Mouse (Mus musculus) heart, embryonic 16.5 days (tissue): Measurements from ENCODE around the gene Smyd2. TPM values are rescaled to one million over a fixed set of nuclear protein-coding genes. Genes with fewer than 3 reads are reported as not detected.
A peak's percentile ranks its signal among the peaks of the same experiment; 100 is the strongest.

ENCODE experiments used
- ATAC-seq: fragments of 200-750 bp; cut with Nextera tagmentation; replicated peaks from 2 replicates; pipeline ENCODE4 v1.8.0; 2017; ENCODE audit warnings: moderate number of reproducible peaks; ENCODE audit not compliant: insufficient read depth, low FRiP score; ENCODE audit errors: extremely low read depth
- H3K27ac ChIP-seq: fragments of 300-500 bp; sonication (generic); 2 replicates; pipeline ENCODE4 v1.5.1; 2014; ENCODE audit warnings: mild to moderate bottlenecking, low read length, control low read depth, moderate library complexity
- H3K27me3 ChIP-seq: fragments of 300-500 bp; sonication (generic); 2 replicates; pipeline ENCODE4 v1.6.1; 2014; ENCODE audit warnings: low read length, mixed read lengths; ENCODE audit not compliant: control insufficient read depth, insufficient read depth
- H3K36me3 ChIP-seq: fragments of 300-500 bp; sonication (generic); 2 replicates; pipeline ENCODE4 v1.6.1; 2014; ENCODE audit not compliant: control insufficient read depth, insufficient read depth
- H3K4me1 ChIP-seq: fragments of 300-500 bp; sonication (generic); 2 replicates; pipeline ENCODE4 v1.6.1; 2014; ENCODE audit warnings: low read length, mixed read lengths; ENCODE audit not compliant: control insufficient read depth, insufficient read depth
- H3K4me2 ChIP-seq: fragments of 300-500 bp; sonication (generic); 2 replicates; pipeline ENCODE4 v1.6.1; 2014; ENCODE audit warnings: low read depth, mild to moderate bottlenecking, control low read depth, low read length
- H3K4me3 ChIP-seq: fragments of 300-500 bp; sonication (generic); 2 replicates; pipeline ENCODE4 v1.5.1; 2014; ENCODE audit warnings: mild to moderate bottlenecking, control low read depth, low read length
- H3K9ac ChIP-seq: fragments of 300-500 bp; sonication (generic); 2 replicates; pipeline ENCODE4 v1.6.1; 2014; ENCODE audit warnings: low read length, control low read depth
- H3K9me3 ChIP-seq: fragments of 300-500 bp; sonication (generic); replicated peaks from 2 replicates; pipeline ENCODE4 v1.6.1; 2016; ENCODE audit warnings: low read length; ENCODE audit not compliant: control insufficient read depth
- WGBS: fragments of 180-500 bp; shearing (Covaris S2); extraction: QIAGEN DNeasy Blood & Tissue Kit; methylation state at CpG from one replicate; pipeline ENCODE4 v1.1.7; 2014; 5-methylcytosine and 5-hydroxymethylcytosine counted together
- polyA plus RNA-seq: library from polyadenylated mRNA; unstranded; fragments of >200 nt; fragmentation: Nextera tagmentation; extraction: Ambion mirVana; gene quantifications from 2 replicates; pipeline ENCODE4 v1.2.1, GENCODE M21; 2015

The Smyd2 gene
- polyA plus RNA-seq, 1 experiment from 2014 or later, result 244 TPM

DNA sequence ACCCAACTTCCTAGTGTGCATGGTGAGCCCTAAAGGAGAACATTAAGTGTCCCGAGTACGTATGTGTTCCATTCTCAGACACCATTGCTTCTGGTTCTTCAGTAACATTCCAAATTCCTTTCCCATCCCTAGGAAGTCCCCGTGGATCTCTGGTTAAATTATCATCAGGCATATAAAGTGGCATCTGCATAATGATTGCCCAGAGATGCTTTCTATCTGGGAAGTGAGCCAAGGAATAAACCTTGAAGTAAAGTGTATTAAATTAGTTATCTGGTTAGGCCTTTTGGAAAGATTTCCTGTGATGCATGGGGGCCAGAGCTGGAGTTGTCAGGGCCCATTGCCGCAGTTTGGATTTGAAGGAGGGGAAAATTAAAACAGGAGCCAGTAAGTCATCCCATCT, 50.1 kb downstream of the Smyd2 start:
- no peaks in the 10 kb centered on the region for H3K9me3 ChIP-seq
- 73% methylated on average over 4 of the region's 4 CpGs for WGBS
- no peaks in the 10 kb centered on the region for H3K27me3 ChIP-seq
- H3K4me3 ChIP-seq, result no peak overlapping the region
- H3K4me1 ChIP-seq, result peaks cover 38% of the 10 kb centered on the region
- H3K9ac ChIP-seq, result no peak overlapping the region
- H3K36me3 ChIP-seq, result peaks cover 14% of the 10 kb centered on the region
- H3K4me2 ChIP-seq, result no peak overlapping the region
- no peak for ATAC-seq
- H3K27ac ChIP-seq, result no peak overlapping the region

DNA sequence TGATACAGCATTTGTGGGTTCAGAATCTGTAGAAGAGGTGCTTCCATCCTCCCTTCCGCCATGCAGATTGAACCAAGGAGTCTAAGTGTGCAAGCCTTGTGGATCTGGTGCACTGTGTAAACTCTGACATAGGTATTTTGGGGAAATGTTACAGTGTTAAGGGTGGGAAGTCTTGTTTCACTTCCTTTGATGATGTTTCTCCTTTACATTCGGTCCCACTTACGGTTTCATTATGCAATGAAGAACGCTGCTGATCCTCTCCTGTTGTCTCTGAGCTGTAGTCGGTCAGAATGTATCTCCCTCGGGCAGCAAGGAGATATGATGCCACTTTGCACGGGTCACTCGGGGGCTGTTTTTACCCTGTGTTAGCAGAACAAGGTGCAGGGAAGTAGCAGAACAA, 50.5 kb downstream of the Smyd2 start:
- Histone ChIP-seq H3K9ac (no peak overlapping the region), H3K27ac (no peak overlapping the region), H3K27me3 (no peaks in the 10 kb centered on the region), H3K36me3 (peaks cover 14% of the 10 kb centered on the region), H3K4me2 (no peak overlapping the region), H3K4me1 (peaks cover 38% of the 10 kb centered on the region), H3K9me3 (no peaks in the 10 kb centered on the region), H3K4me3 (no peak overlapping the region)
- no peak for ATAC-seq
- WGBS, result 77% methylated on average over 8 of the region's 8 CpGs

DNA sequence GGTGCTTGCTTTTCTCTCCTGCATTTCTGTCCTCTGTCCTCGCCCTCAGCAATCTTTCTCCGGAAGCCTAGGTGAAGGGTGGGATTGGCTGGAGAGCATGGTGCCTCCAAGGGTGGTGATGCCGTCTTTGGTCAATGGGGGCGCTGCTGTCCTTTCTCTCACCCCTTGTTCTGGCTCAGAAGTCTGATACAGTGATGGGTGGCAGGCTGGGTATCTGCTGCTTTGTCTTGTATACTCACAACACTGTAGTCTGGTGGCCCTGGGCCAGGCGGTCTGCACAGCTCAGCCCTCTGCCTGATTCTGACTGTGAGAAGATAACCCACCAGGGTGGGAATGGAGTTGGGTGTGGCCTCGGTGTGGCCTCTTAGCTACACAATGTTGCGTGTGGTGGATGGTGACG, 51.6 kb downstream of the Smyd2 start:
- Histone ChIP-seq H3K27me3 (no peaks in the 10 kb centered on the region), H3K4me1 (peaks cover 36% of the 10 kb centered on the region), H3K9me3 (no peaks in the 10 kb centered on the region), H3K36me3 (peaks cover 16% of the 10 kb centered on the region), H3K4me2 (no peak overlapping the region), H3K27ac (no peak overlapping the region), H3K9ac (no peak overlapping the region), H3K4me3 (no peak overlapping the region)
- 83% methylated on average over 8 of the region's 8 CpGs for WGBS
- no peak for ATAC-seq

DNA sequence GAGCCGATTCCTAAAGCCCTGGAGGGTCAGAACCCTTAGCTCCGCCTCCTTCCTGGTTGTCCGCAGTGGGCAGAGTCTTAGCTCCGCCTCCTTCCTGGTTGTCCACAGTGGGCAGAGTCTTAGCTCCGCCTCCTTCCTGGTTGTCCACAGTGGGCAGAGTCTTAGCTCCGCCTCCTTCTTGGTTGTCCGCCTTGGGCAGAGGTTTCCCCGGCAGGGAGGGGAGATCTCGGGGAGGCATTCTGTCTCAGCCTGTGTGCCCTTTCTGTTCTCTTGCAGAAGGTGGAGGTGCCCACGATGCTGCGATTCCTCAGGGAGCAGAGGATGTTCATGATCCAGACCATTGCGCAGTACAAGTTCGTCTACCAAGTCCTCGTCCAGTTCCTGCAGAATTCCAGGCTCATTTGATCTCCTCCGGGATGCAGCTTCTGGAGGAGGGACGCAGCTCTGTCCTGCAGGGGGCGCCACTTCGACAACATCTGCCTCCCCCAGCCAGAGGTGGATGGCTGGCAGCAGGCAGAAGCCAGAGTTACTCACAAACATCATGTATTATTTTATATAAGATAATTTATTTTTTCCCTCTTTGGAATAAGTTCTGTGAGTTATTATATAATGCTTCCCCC, 52.4 kb downstream of the Smyd2 start:
- Histone ChIP-seq H3K27me3 (no peaks in the 10 kb centered on the region), H3K9ac (no peak overlapping the region), H3K4me1 (peaks cover 30% of the 10 kb centered on the region), H3K27ac (no peak overlapping the region), H3K36me3 (peaks cover 16% of the 10 kb centered on the region), H3K9me3 (no peaks in the 10 kb centered on the region), H3K4me2 (no peak overlapping the region), H3K4me3 (no peak overlapping the region)
- no peak for ATAC-seq
- WGBS, result 90% methylated on average over 18 of the region's 18 CpGs

DNA sequence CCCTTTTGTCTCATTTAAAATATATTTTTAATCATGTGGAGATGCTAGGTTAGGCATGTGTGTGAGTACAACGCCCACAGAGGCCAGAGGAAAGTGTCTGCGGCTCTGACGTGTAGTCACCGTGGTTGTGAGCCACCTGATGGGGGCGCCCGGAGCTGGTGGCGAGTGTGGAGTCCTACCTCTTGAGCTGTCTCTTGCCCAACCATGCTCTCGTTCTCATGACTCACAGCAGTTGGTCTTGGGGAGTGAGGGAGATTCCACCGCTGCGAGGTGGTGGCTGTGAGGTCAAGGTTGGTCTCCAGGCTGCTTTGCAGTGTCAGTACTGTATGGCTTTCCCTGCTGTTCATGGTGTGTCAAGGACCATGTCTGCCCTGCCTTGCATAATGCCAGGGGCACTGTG, 54.1 kb downstream of the Smyd2 start:
- H3K4me1 ChIP-seq, result peaks cover 20% of the 10 kb centered on the region
- H3K9me3 ChIP-seq, result no peaks in the 10 kb centered on the region
- no peak overlapping the region for H3K9ac ChIP-seq
- 0 out of 2 replicates have a peak, but pooled peaks have one; percentile 20 for ATAC-seq
- no peak overlapping the region for H3K4me3 ChIP-seq
- 54% methylated on average over 10 of the region's 10 CpGs for WGBS
- H3K27me3 ChIP-seq, result no peaks in the 10 kb centered on the region
- H3K4me2 ChIP-seq, result no peak overlapping the region
- H3K36me3 ChIP-seq, result peaks cover 20% of the 10 kb centered on the region
- H3K27ac ChIP-seq, result peak overlapping the region; percentile 89

DNA sequence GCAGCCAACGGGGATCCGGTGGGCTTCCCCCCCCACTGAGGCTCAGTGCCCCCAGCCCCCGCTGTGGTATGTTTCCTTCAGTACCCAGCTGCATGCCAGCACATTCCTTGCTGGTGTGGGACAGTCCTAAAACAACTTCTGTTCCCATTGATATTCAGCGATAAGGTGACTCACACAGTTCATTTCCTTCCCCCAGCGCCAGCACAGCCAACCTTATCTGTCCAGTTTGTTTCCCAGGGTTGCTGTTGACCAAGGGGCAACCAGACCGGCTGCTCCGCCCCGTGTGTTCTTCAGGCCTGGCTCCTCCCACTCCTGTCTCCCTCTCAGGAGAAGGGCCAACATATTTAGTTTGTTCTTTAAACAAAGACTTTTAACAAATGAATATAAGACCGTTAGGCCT, 54.7 kb downstream of the Smyd2 start:
- H3K4me3 ChIP-seq, result no peak overlapping the region
- H3K27me3 ChIP-seq, result no peaks in the 10 kb centered on the region
- peaks cover 20% of the 10 kb centered on the region for H3K4me1 ChIP-seq
- peak overlapping the region; percentile 48 for H3K4me2 ChIP-seq
- peak; percentile 87 for ATAC-seq
- no peaks in the 10 kb centered on the region for H3K9me3 ChIP-seq
- peak overlapping the region; percentile 89 for H3K27ac ChIP-seq
- H3K36me3 ChIP-seq, result peaks cover 22% of the 10 kb centered on the region
- peak overlapping the region; percentile 48 for H3K9ac ChIP-seq
- WGBS, result 11% methylated on average over 9 of the region's 9 CpGs

DNA sequence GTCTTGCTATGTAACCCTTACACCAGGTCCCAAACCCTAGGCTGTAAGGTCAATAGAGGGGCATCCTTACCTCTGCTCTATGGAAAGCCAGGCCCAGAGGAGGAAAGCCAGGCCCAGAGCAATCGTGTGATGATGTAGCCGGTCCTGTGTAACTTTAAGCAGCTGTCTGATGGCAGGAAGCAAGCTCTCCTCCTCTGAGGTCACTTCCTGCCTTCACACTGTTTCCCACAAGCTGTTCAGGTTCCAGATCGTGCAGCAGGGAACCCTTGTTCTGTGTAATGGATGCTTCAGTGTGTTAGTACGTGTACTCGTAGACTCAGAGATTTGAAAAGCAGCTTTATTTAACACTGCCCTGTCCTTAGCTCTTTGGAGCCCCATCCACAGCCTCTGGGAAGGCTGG, 55.1 kb downstream of the Smyd2 start:
- peak overlapping the region; percentile 48 for H3K4me2 ChIP-seq

DNA sequence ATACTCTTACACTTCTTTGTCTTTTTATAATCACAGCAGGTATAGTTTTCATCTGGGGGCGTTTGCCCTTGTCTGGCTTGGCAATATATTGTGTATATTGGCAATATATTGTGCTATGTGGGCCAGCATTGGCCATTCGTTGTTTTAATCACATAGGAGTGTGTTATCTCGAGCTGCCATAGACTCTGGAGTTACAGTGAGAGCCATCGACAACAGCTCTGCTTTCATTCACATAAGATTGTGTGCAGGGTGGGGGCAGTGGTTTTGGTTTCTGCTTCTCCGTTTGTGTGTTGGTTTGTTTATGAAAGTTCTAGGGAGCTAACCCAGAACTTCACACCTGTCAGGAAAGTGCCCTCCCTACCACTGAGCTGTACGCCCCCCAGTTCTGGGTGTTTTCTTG, 55.5 kb downstream of the Smyd2 start:
- H3K4me3 ChIP-seq, result no peak overlapping the region
- 38% methylated on average over 6 of the region's 6 CpGs for WGBS
- no peaks in the 10 kb centered on the region for H3K9me3 ChIP-seq
- 0 out of 2 replicates have a peak, but pooled peaks have one; percentile 4 for ATAC-seq
- peak overlapping the region; percentile 48 for H3K4me2 ChIP-seq
- H3K9ac ChIP-seq, result peak overlapping the region; percentile 48
- peak overlapping the region; percentile 89 for H3K27ac ChIP-seq
- H3K27me3 ChIP-seq, result no peaks in the 10 kb centered on the region
- peaks cover 22% of the 10 kb centered on the region for H3K36me3 ChIP-seq
- H3K4me1 ChIP-seq, result peaks cover 20% of the 10 kb centered on the region

More for the DNA sequence above, 55.1 kb downstream of the Smyd2 start:
- peak overlapping the region; percentile 48 for H3K9ac ChIP-seq
- H3K4me3 ChIP-seq, result no peak overlapping the region
- WGBS, result 14% methylated on average over 5 of the region's 5 CpGs
- peaks cover 20% of the 10 kb centered on the region for H3K4me1 ChIP-seq
- no peaks in the 10 kb centered on the region for H3K9me3 ChIP-seq
- peak; percentile 69 for ATAC-seq
- H3K36me3 ChIP-seq, result peaks cover 22% of the 10 kb centered on the region
- no peaks in the 10 kb centered on the region for H3K27me3 ChIP-seq
- H3K27ac ChIP-seq, result peak overlapping the region; percentile 89

DNA sequence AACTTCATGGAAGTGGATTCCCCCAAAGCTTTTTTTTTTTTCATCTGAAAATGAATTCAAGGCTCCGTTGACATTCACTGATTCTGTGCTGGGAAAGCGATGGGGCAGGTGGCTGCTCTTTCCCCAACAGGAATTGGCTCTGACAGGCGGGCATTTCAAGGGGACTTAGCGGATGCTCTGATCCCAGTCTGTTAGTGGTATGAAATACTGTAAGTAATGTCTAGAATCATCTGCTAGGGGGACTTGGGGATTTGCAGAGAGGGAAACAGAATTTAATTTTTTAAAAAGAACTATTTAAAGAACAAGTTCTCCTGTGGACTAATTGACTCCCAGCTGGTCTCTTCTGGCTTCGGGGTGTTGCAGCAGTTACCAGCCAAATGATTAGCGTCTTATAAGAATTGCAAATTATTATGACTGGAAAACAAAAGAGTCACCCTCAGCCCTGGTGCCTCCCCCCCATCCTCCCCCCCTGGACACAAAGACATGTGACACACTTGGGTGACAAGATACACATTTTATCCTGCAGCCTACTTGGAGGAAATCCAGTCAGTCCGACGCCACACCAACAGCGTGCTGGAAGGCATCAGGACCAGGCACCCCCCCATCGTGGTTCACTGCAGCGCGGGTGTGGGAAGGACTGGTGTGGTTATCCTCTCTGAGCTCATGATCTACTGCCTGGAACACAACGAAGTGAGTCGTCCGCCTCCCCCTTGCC, 57.2 kb downstream of the Smyd2 start:
- H3K4me1 ChIP-seq, result peaks cover 25% of the 10 kb centered on the region
- H3K27me3 ChIP-seq, result no peaks in the 10 kb centered on the region
- H3K9me3 ChIP-seq, result no peaks in the 10 kb centered on the region
- H3K4me2 ChIP-seq, result no peak overlapping the region
- no peak overlapping the region for H3K4me3 ChIP-seq
- WGBS, result 74% methylated on average over 15 of the region's 15 CpGs
- peaks cover 11% of the 10 kb centered on the region for H3K36me3 ChIP-seq
- no peak for ATAC-seq
- no peak overlapping the region for H3K27ac ChIP-seq
- H3K9ac ChIP-seq, result no peak overlapping the region
